Comparison of ENCODE assay signal across 27 mouse cellular contexts in genomic region chrX:99152141-99152540, GRCm38 (mm10). TPM values are rescaled to one million over a fixed set of nuclear protein-coding genes. Genes with fewer than 3 reads are reported as not detected.
DNase-seq lines count a peak whose midpoint lies in the region; ATAC-seq and TF ChIP-seq lines count a peak whose summit lies in the region.
"Had no signal": no experiment of that assay in that cellular context is flagged by ENCODE, and none has a peak within 500 bp of the region (broad histone marks: within the 10 kb centered on the region; RNA-seq: fewer than 3 reads in every experiment).

No protein-coding gene starts in this region.

- peaks cover 36% of the 10 kb centered on the region for H3K36me3 ChIP-seq in hindbrain, embryonic 10.5 days
- no peaks in the 10 kb centered on the region for H3K36me3 ChIP-seq in hindbrain, embryonic 16.5 days (ENCODE audit: control insufficient read depth, insufficient read depth, low read length)
- no peaks in the 10 kb centered on the region for H3K36me3 ChIP-seq in neural tube, embryonic 11.5 days (ENCODE audit: control insufficient read depth, insufficient read depth, low read length)
- peaks cover 7% of the 10 kb centered on the region for H3K36me3 ChIP-seq in forebrain, embryonic 15.5 days
- H3K36me3 ChIP-seq in small intestine, adult 2 months (ENCODE audit: control insufficient read depth, insufficient read depth, low read length), result peaks cover 15% of the 10 kb centered on the region
- H3K36me3 ChIP-seq: hindbrain, embryonic 15.5 days had no signal

- ATAC-seq in hindbrain, embryonic 16.5 days, result no peak
- ATAC-seq in neural tube, embryonic 11.5 days (ENCODE audit: insufficient read depth, low FRiP score, low TSS enrichment), result no peak
- ATAC-seq in forebrain, embryonic 15.5 days (replicated peaks), result no peak
- ATAC-seq: CD4-positive, CD25-positive, alpha-beta regulatory T cell, adult 4 months; intestine, embryonic 16.5 days; liver, postnatal 0 days had no signal

- no peak for TF ChIP-seq CTCF in small intestine, adult 2 months (IDR thresholded peaks at IDR 0.05; ENCODE audit: extremely low read depth, insufficient read length, insufficient replicate concordance, low read depth, low read length)

- no peak overlapping the region for H3K9ac ChIP-seq in hindbrain, embryonic 16.5 days (ENCODE audit: low read depth, low read length)
- no peak overlapping the region for H3K9ac ChIP-seq in neural tube, embryonic 11.5 days (ENCODE audit: low read length)
- no peak overlapping the region for H3K9ac ChIP-seq in forebrain, embryonic 15.5 days (replicated peaks)
- H3K9ac ChIP-seq: embryonic facial prominence, embryonic 15.5 days; heart, embryonic 12.5 days; hindbrain, embryonic 15.5 days; limb, embryonic 12.5 days; liver, postnatal 0 days; stomach, embryonic 15.5 days had no signal

- no peak for DNase-seq in hindbrain, embryonic 10.5 days (ENCODE audit: low spot score)
- peak; percentile 19 for DNase-seq in neural tube, embryonic 11.5 days (ENCODE audit: low spot score)
- no peak for DNase-seq in neural tube, embryonic 10.5 days (ENCODE audit: extremely low spot score, low spot score)
- no peak for DNase-seq in retina, embryonic 14.5 days (ENCODE audit: low spot score)
- DNase-seq in cerebellum, adult 11 months, result no peak
- DNase-seq: cerebellum, adult 2 months; cerebellum, postnatal 36 days; gastrocnemius, postnatal 14 days; heart, adult 11 months; heart, postnatal 10 days; kidney, adult 9 months; liver, postnatal 0 days; right cerebral cortex, postnatal 4 days; thymus, postnatal 25 days had no signal

- no peak overlapping the region for H3K4me2 ChIP-seq in hindbrain, embryonic 16.5 days (ENCODE audit: low read length)
- no peak overlapping the region for H3K4me2 ChIP-seq in neural tube, embryonic 11.5 days (ENCODE audit: low read depth)
- no peak overlapping the region for H3K4me2 ChIP-seq in forebrain, embryonic 15.5 days (replicated peaks)
- H3K4me2 ChIP-seq: embryonic facial prominence, embryonic 15.5 days; heart, embryonic 12.5 days; hindbrain, embryonic 15.5 days; limb, embryonic 12.5 days; liver, embryonic 11.5 days; stomach, embryonic 15.5 days had no signal

- no peak for TF ChIP-seq POLR2A in small intestine, adult 2 months (IDR thresholded peaks at IDR 0.05; ENCODE audit: low read depth, low read length)

- peaks cover 76% of the 10 kb centered on the region for H3K4me1 ChIP-seq in hindbrain, embryonic 10.5 days (replicated peaks)
- no peaks in the 10 kb centered on the region for H3K4me1 ChIP-seq in hindbrain, embryonic 16.5 days (ENCODE audit: control insufficient read depth, insufficient read depth, low read depth, low read length)
- H3K4me1 ChIP-seq in neural tube, embryonic 11.5 days (ENCODE audit: control insufficient read depth, insufficient read depth, low read length), result peaks cover 12% of the 10 kb centered on the region
- H3K4me1 ChIP-seq in forebrain, embryonic 15.5 days, result peaks cover 62% of the 10 kb centered on the region
- peaks cover 35% of the 10 kb centered on the region for H3K4me1 ChIP-seq in small intestine, adult 2 months (ENCODE audit: control insufficient read depth, insufficient read depth, insufficient read length, low read length)
- H3K4me1 ChIP-seq: hindbrain, embryonic 15.5 days had no signal

- peak overlapping the region; percentile 75 for H3K27ac ChIP-seq in hindbrain, embryonic 10.5 days
- no peak overlapping the region for H3K27ac ChIP-seq in hindbrain, embryonic 16.5 days (ENCODE audit: low read depth, low read length)
- peak overlapping the region; percentile 58; the same call in 1 of the 2 replicates for H3K27ac ChIP-seq in neural tube, embryonic 11.5 days (ENCODE audit: low read depth, low read length)
- peak overlapping the region; percentile 64 for H3K27ac ChIP-seq in forebrain, embryonic 15.5 days (replicated peaks)
- peak overlapping the region; percentile 27; the same call in 1 of the 2 replicates for H3K27ac ChIP-seq in small intestine, adult 2 months (ENCODE audit: insufficient read depth, low read depth, low read length)
- H3K27ac ChIP-seq: hindbrain, embryonic 15.5 days; layer of hippocampus, adult 2 months; limb, embryonic 12.5 days; macrophage; stomach, embryonic 15.5 days had no signal

- H3K4me3 ChIP-seq in hindbrain, embryonic 10.5 days, result no peak overlapping the region
- H3K4me3 ChIP-seq in hindbrain, embryonic 16.5 days (ENCODE audit: low read length), result no peak overlapping the region
- no peak overlapping the region for H3K4me3 ChIP-seq in neural tube, embryonic 11.5 days (ENCODE audit: low read depth, low read length)
- no peak overlapping the region for H3K4me3 ChIP-seq in forebrain, embryonic 15.5 days
- no peak overlapping the region for H3K4me3 ChIP-seq in small intestine, adult 2 months (ENCODE audit: low read depth, low read length)
- H3K4me3 ChIP-seq: embryonic facial prominence, embryonic 15.5 days; heart, embryonic 12.5 days; hindbrain, embryonic 15.5 days; layer of hippocampus, adult 2 months; limb, embryonic 12.5 days; stomach, embryonic 15.5 days had no signal

- H3K9me3 ChIP-seq in hindbrain, embryonic 10.5 days, result no peaks in the 10 kb centered on the region
- H3K9me3 ChIP-seq in hindbrain, embryonic 16.5 days (ENCODE audit: control insufficient read depth, low read length), result no peaks in the 10 kb centered on the region
- H3K9me3 ChIP-seq in neural tube, embryonic 11.5 days (ENCODE audit: control insufficient read depth, low read length), result no peaks in the 10 kb centered on the region
- no peaks in the 10 kb centered on the region for H3K9me3 ChIP-seq in forebrain, embryonic 15.5 days
- H3K9me3 ChIP-seq: embryonic facial prominence, embryonic 15.5 days; heart, embryonic 12.5 days; hindbrain, embryonic 15.5 days; limb, embryonic 12.5 days; stomach, embryonic 15.5 days had no signal

- H3K27me3 ChIP-seq in hindbrain, embryonic 10.5 days (ENCODE audit: insufficient read depth, poor library complexity, severe bottlenecking), result peaks cover 92% of the 10 kb centered on the region
- H3K27me3 ChIP-seq in hindbrain, embryonic 16.5 days (replicated peaks; ENCODE audit: control insufficient read depth, insufficient read depth, low read length), result peaks cover 7% of the 10 kb centered on the region; the same call in 1 of the 2 replicates
- H3K27me3 ChIP-seq in neural tube, embryonic 11.5 days (ENCODE audit: control insufficient read depth, insufficient read depth, low read length), result 0 out of 2 replicates have a peak, but pooled peaks cover 4% of the 10 kb centered on the region
- H3K27me3 ChIP-seq in forebrain, embryonic 15.5 days, result no peaks in the 10 kb centered on the region
- no peaks in the 10 kb centered on the region for H3K27me3 ChIP-seq in small intestine, adult 2 months (ENCODE audit: control insufficient read depth, insufficient read depth, low read length)

- 27% methylated on average over 3 of the region's 3 CpGs for WGBS in hindbrain, embryonic 10.5 days
- WGBS in hindbrain, embryonic 16.5 days, result 24% methylated on average over 3 of the region's 3 CpGs
- 22% methylated on average over 3 of the region's 3 CpGs for WGBS in neural tube, embryonic 11.5 days
- WGBS in forebrain, embryonic 15.5 days, result 17% methylated on average over 3 of the region's 3 CpGs
- WGBS in small intestine, adult 2 months, result 69% methylated on average over 3 of the region's 3 CpGs

RNA-seq across cellular contexts. Expression of gene Efnb1, which starts 16.2 kb away (rescaled TPM):
- polyA plus RNA-seq in hindbrain, embryonic 10.5 days (2016; fragmentation: Nextera tagmentation; extraction: Ambion mirVana), result 48.9 and 52.6 TPM in 2 replicates
- 16.0 and 19.5 TPM in 2 replicates for polyA plus RNA-seq in hindbrain, embryonic 16.5 days (2015; fragmentation: Nextera tagmentation; extraction: Ambion mirVana)
- polyA plus RNA-seq in neural tube, embryonic 11.5 days (2014; fragmentation: Nextera tagmentation; extraction: Ambion mirVana), result 37.3 and 40.5 TPM in 2 replicates
- polyA plus RNA-seq in forebrain, embryonic 15.5 days (2015; fragmentation: Nextera tagmentation; extraction: Ambion mirVana), result 74.8 and 86.5 TPM in 2 replicates
- polyA plus RNA-seq in small intestine, adult 2 months (2012; rRNA removed), result 26.2 and 86.8 TPM in 2 replicates
